Mouse (Mus musculus) G1E (cell line): ENCODE results near the gene Pald1. TPM values are rescaled to one million over a fixed set of nuclear protein-coding genes. Genes with fewer than 3 reads are reported as not detected.

Experiments
- ATAC-seq: 2 replicates; pipeline ENCODE4 v1.8.0; 2016; ENCODE audit warnings: mild to moderate bottlenecking; ENCODE audit not compliant: insufficient number of reproducible peaks, poor library complexity, low FRiP score, severe bottlenecking; ENCODE audit errors: extremely low read depth
- DNase-seq: peaks from one replicate; pipeline ENCODE4 v3.0.0; 2012; ENCODE audit warnings: low spot score
- H3K27me3 ChIP-seq: 2 replicates; pipeline ENCODE4 v1.6.1; 2012; ENCODE audit warnings: mild to moderate bottlenecking, low read length, inconsistent platforms; ENCODE audit not compliant: insufficient read depth
- H3K36me3 ChIP-seq: replicated peaks from 2 replicates; pipeline ENCODE3; 2012; ENCODE audit warnings: mild to moderate bottlenecking, inconsistent platforms
- H3K4me1 ChIP-seq: 2 replicates; pipeline ENCODE4 v1.6.1; 2012; ENCODE audit warnings: low read depth, low read length, inconsistent platforms, mixed read lengths; ENCODE audit not compliant: insufficient read depth
- H3K4me3 ChIP-seq: 2 replicates; pipeline ENCODE4 v1.5.1; 2012; ENCODE audit warnings: low read depth, mild to moderate bottlenecking, inconsistent platforms, low read length, moderate library complexity, mixed read lengths
- H3K9me3 ChIP-seq: replicated peaks from 2 replicates; pipeline ENCODE4 v1.6.1; 2012; ENCODE audit warnings: inconsistent platforms
- CTCF ChIP-seq: IDR thresholded peaks from 2 replicates; pipeline ENCODE4 v1.5.1; 2012; ENCODE audit warnings: low read depth, low read length, inconsistent platforms, mixed read lengths
- GATA1 ChIP-seq: IDR thresholded peaks from 2 replicates; pipeline ENCODE4 v1.6.1; 2012; ENCODE audit warnings: borderline replicate concordance, low read length, inconsistent platforms, mixed read lengths
- GATA2 ChIP-seq: IDR thresholded peaks from 2 replicates; pipeline ENCODE4 v1.6.1; 2012; ENCODE audit warnings: low read depth, low read length, inconsistent platforms, borderline replicate concordance
- POLR2AphosphoS5 ChIP-seq: IDR thresholded peaks from 2 replicates; pipeline ENCODE4 v1.6.1; 2012; ENCODE audit warnings: low read depth, low read length, inconsistent platforms; ENCODE audit not compliant: insufficient replicate concordance
- TAL1 ChIP-seq: conservative IDR thresholded peaks from 2 replicates; pipeline ENCODE4 v1.6.1; 2012; ENCODE audit warnings: low read depth, low read length, inconsistent platforms, mixed read lengths
- polyA plus RNA-seq: library from polyadenylated mRNA; stranded (reverse); fragments of >175 nt; gene quantifications from 2 replicates; pipeline ENCODE4 v1.2.3, GENCODE M21; 2012
- total RNA-seq, 2 experiments: library from RNA; stranded (forward) in 1 of 2; stranded (reverse) in 1 of 2; fragments of 200-1000 nt in 1 of 2; fragments of >200 nt in 1 of 2; fragmentation: Nextera tagmentation in 1 of 2; gene quantifications; 2 replicates each; pipeline ENCODE4 v1.2.3; 2014 to 2017

The Pald1 gene
- total RNA-seq (2014; fragmentation: Nextera tagmentation): not detected in 2 replicates
- total RNA-seq (2017): not detected in 2 replicates
- 0.03 TPM in 1 of 2 replicates, not detected in the other for polyA plus RNA-seq

DNA sequence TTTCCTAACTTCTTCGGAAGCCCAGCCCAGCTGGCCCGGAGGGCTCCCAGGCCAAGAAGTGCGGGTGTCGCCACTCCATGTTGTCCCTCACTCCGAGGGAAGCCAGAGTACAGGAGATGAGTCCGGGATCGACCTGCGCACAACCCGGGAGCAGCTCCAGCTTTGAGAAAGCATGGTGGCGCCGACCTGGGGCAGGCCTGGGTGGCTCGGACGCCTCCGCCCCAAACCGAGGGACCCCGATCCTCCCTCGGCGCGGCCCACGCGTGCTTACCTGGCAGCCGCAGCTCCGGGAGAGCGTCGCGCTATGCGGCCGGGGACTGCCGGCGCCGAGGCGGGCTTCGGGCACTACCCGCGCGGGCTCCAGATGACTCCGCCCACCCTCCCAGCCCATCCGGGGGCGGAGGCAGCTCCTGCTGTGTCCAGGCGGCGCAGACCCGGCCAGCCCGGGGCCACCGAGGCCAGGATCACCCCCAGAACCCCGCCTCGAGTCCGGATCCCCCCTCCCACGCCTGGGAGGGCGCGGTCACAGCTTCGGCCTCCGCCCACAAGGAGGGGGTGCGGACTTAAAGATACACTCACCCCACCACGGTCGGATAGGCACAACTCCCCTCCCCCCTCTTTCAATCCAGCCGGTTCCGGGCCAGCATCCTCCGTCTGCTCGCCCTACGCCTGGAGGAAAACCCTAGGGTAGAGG is at the start of gene Pald1:
TSS of gene Pald1 (minus strand) at position 510 of the 694 bp plus-strand sequence.
- Histone ChIP-seq H3K27me3 (peaks cover 28% of the 10 kb centered on the region), H3K4me1 (peaks cover 2% of the 10 kb centered on the region; the same call in 1 of the 2 replicates), H3K4me3 (peak within 1 kb of the TSS; percentile 58; the same call in 1 of the 2 replicates), H3K36me3 (no peaks in the 10 kb centered on the region), H3K9me3 (no peaks in the 10 kb centered on the region)
- DNase-seq (no peak), ATAC-seq (no peak)
- TF ChIP-seq GATA1 (no peak), POLR2AphosphoS5 (no peak), CTCF (no peak), GATA2 (no peak), TAL1 (no peak)

DNA sequence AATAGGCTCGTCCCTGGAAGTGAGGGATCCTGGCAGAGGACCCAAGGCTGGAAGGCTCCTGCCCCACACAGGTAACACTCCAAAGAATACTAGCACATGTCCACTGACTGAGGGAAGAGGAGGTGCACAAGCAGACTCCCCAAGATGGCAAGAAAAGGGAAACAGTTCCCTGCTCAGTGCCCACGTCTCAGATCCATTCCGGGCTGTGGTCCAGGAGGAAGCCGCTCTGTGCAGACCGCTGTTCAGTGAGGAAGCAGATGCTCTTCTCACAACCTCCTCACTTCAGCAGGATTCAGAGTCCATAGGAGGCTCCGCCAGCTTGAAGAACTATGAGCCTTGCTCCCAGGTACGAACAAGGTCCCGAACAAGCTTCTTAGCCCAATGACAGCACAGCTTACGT is 48.0 kb upstream of the Pald1 start:
- H3K4me1 ChIP-seq: peaks cover 3% of the 10 kb centered on the region; the same call in 1 of the 2 replicates
- no peak for TF ChIP-seq POLR2AphosphoS5
- no peak for TF ChIP-seq GATA1
- TF ChIP-seq GATA2: no peak
- TF ChIP-seq TAL1: no peak
- no peak for TF ChIP-seq CTCF
- H3K27me3 ChIP-seq: no peaks in the 10 kb centered on the region
- H3K36me3 ChIP-seq: peaks cover 76% of the 10 kb centered on the region
- no peaks in the 10 kb centered on the region for H3K9me3 ChIP-seq
- DNase-seq: no peak
- no peak overlapping the region for H3K4me3 ChIP-seq
- ATAC-seq: no peak

DNA sequence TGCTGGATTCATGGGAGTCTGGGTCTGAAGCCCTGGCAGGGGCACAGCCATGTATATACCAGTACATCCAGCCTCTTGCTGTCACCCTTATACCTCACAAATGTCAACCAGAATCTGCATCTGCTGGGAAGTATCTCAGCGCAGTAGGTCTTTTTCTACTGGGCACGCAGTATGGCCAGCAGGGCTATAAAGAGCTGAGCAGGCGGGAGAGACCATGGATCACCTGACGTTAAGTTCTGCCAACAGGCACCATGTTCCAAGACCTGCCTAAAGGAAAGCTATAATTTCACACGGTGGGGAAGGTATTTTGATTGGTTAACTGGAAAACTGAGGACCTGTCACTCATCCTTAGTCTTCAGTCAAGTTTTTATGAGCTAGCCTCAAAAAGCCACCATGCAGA is 45.7 kb upstream of the Pald1 start:
- no peak for DNase-seq
- no peaks in the 10 kb centered on the region for H3K9me3 ChIP-seq
- H3K36me3 ChIP-seq: peaks cover 57% of the 10 kb centered on the region
- ATAC-seq: no peak
- TF ChIP-seq POLR2AphosphoS5: no peak
- no peak for TF ChIP-seq GATA1
- TF ChIP-seq GATA2: no peak
- TF ChIP-seq TAL1: no peak
- TF ChIP-seq CTCF: no peak
- H3K4me3 ChIP-seq: no peak overlapping the region
- no peaks in the 10 kb centered on the region for H3K27me3 ChIP-seq
- peaks cover 6% of the 10 kb centered on the region; the same call in 1 of the 2 replicates for H3K4me1 ChIP-seq

DNA sequence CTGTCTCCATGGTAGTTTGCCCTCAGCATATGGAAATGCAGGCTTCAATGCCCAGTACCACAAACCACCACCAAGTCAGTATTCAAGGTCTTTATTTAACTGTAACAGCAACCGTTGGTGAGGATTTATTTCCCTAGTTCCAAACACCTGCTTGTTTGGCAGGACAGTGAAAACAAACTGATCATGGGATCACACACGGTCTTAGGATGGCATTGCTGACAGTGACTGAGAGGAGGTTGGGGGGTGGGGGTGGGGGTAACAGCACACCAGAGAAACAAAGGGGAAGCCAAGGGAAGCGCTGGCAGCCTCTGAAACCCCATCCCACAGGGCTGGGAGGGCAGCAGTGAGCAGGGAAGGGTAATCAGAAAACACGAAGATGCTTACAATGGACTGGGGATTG is 45.1 kb upstream of the Pald1 start:
- Histone ChIP-seq H3K9me3 (no peaks in the 10 kb centered on the region), H3K4me1 (peaks cover 7% of the 10 kb centered on the region; the same call in 1 of the 2 replicates), H3K27me3 (no peaks in the 10 kb centered on the region), H3K4me3 (no peak overlapping the region), H3K36me3 (peaks cover 51% of the 10 kb centered on the region)
- no peak for ATAC-seq
- no peak for DNase-seq
- TF ChIP-seq GATA2: no peak

DNA sequence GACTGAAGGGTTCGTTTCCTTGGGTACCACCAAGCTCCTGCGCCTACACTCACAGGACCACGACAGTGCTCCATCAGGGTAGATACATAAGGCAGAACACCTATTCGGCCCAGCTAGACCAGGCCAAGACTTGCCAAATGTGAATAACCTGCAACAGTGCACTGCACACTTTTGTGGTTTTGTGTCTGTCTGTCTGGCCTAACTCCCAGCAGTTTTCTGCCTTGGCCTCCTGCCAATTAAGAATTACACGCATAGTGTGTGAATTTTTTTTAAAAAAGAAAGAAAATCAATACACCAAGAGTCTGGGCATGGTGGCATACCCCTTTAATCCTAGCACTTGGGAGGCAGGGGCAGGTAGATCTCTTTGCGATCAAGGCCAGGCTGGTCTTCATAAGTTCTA is 44.6 kb upstream of the Pald1 start:
- DNase-seq (no peak), ATAC-seq (no peak)
- H3K27me3 ChIP-seq: no peaks in the 10 kb centered on the region
- no peaks in the 10 kb centered on the region for H3K9me3 ChIP-seq
- TF ChIP-seq GATA2 (no peak), GATA1 (no peak)
- peaks cover 46% of the 10 kb centered on the region for H3K36me3 ChIP-seq
- peaks cover 12% of the 10 kb centered on the region for H3K4me1 ChIP-seq
- no peak overlapping the region for H3K4me3 ChIP-seq

DNA sequence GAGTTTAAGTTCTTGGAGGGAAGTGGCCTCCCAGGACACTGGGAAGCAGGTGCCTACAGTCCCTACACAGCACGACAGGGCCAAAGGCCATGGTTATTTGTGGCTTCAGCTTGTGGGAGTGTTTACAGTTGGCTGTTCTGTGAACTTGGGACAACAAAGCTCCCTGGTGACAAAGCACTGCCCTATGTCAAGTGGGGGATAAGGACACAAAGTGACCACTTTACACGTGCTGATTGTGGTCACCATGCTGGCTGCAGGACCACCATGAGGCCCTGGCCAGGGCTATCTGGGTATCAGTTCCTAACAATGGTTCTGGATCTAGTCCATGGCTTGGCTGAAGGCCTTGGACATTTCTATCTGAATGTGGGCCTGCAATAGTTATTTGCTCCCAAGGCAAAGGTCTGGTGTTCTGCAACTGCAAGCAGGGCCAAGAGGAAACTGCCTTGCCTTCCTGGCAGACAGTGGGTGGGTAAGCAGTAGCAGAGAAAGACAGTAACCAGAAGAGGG is 43.0 kb upstream of the Pald1 start:
- TF ChIP-seq CTCF: no peak
- no peak for TF ChIP-seq TAL1
- TF ChIP-seq GATA1: no peak
- TF ChIP-seq POLR2AphosphoS5: no peak
- TF ChIP-seq GATA2: no peak
- ATAC-seq (no peak), DNase-seq (no peak)
- peaks cover 38% of the 10 kb centered on the region for H3K36me3 ChIP-seq
- no peak overlapping the region for H3K4me3 ChIP-seq
- no peaks in the 10 kb centered on the region for H3K9me3 ChIP-seq
- no peaks in the 10 kb centered on the region for H3K27me3 ChIP-seq
- peaks cover 13% of the 10 kb centered on the region for H3K4me1 ChIP-seq

DNA sequence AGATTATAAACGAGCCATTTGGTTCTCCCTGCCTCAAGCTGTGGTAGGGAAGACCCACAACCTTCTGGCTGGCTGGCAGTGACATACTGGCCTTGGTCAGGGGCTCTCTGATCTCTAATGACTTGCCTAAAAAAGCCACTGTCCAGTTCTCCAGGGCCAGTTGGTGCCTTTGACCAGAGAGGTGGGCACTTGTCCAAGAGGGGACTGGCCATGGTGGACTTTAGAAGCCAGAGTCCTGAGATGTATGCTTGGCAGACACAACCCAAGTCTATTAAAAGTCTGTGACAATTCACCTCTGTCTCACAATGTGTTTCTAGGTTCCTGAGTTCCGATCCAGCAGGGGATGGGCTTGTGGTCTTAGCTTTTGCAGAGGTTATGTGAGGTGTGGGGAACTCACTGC is 41.7 kb upstream of the Pald1 start:
- H3K4me1 ChIP-seq: peaks cover 13% of the 10 kb centered on the region
- peaks cover 26% of the 10 kb centered on the region for H3K36me3 ChIP-seq
- no peak for DNase-seq
- no peak overlapping the region for H3K4me3 ChIP-seq
- H3K27me3 ChIP-seq: no peaks in the 10 kb centered on the region
- no peak for TF ChIP-seq TAL1
- TF ChIP-seq CTCF: no peak
- TF ChIP-seq GATA1: no peak
- no peak for TF ChIP-seq GATA2
- no peak for TF ChIP-seq POLR2AphosphoS5
- ATAC-seq: no peak
- H3K9me3 ChIP-seq: no peaks in the 10 kb centered on the region
